Mouse (Mus musculus) bone marrow, adult 2 months (tissue): ENCODE results near the gene Ppil4.

ENCODE experiments used
- CTCF ChIP-seq: fragments of 200-500 bp; IDR thresholded peaks from 2 replicates; pipeline ENCODE4 v1.5.1; 2011; ENCODE audit warnings: low read length, control low read depth; ENCODE audit not compliant: control insufficient read depth, insufficient read depth
- POLR2A ChIP-seq: fragments of 200-500 bp; IDR thresholded peaks from 2 replicates; pipeline ENCODE4 v1.6.1; 2011; ENCODE audit warnings: low read depth, mild to moderate bottlenecking, control low read depth, low read length, borderline replicate concordance; ENCODE audit not compliant: control insufficient read depth

DNA sequence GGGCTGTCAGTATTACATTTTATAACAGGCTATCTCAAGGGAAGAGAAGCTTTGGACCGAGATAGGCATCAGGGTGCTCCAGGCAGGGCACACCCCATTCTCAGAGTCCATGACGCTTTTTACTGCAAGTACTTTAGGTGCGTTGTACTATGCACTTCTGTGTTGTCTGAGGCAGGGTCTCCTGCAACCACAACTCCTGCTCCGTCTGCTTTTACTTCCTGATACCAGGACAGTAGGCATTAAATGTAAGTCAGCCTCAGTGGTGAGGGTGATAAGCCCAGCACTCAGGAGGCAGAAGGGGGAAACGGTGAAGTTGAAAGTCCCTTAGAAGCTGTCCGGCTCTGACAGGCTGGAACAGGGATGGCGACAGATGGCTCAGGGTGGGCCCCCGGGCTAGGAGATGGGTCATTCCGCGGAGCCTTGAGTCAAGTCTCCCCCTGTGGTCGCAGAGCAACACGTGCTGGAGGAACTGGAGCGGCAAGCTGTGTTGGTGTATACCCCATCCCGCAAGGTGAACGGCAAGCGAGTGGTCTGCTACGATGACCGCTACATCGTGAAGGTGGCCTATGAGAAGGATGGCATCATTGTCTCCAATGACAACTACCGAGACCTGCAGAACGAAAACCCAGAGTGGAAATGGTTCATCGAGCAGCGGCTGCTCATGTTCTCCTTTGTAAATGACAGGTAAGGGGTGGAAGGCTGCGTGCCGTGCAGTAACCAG is 69.4 kb downstream of the Ppil4 start:
- TF ChIP-seq POLR2A: no peak
- TF ChIP-seq CTCF: no peak
